Mouse (Mus musculus) CD4-positive, CD25-positive, alpha-beta regulatory T cell, adult 4 months (primary cell): ENCODE results near the gene Cib3. TPM values are rescaled to one million over a fixed set of nuclear protein-coding genes. Genes with fewer than 3 reads are reported as not detected.

Experiments
- ATAC-seq: one replicate; pipeline ENCODE4 v1.8.0; 2017
- polyA plus RNA-seq, 2 experiments: library from polyadenylated mRNA; unstranded; fragments of 100-300 nt; shearing (Covaris generic); gene quantifications; one replicate each; pipeline ENCODE4 v1.2.1; 2017

Cib3 gene
- polyA plus RNA-seq, result under 1 TPM in 1 of 2 experiments, not detected in 1; 0.46 TPM

DNA sequence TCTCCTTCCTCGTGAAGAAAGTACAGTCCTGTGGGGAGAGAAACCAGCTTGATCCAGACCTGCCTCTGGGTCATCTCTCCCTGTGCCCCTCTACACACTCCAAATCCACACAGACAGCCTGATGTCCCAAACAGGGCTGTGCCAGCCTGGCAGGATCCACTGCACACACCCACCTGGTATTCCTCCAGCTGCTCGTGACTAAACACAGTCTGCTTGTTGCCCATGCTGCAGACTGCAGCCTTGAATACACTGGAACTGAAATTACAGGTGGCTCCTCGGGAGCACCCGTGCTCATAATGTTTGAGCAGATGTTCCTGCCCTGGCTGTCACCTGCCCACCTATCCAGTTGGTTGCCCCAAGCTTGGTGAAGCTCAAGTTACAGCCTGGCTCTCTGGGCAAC lies at the start of gene Cib3:
Gene Cib3 (minus strand): TSS at position 87 of the 400 bp plus-strand sequence.
- no peak for ATAC-seq

DNA sequence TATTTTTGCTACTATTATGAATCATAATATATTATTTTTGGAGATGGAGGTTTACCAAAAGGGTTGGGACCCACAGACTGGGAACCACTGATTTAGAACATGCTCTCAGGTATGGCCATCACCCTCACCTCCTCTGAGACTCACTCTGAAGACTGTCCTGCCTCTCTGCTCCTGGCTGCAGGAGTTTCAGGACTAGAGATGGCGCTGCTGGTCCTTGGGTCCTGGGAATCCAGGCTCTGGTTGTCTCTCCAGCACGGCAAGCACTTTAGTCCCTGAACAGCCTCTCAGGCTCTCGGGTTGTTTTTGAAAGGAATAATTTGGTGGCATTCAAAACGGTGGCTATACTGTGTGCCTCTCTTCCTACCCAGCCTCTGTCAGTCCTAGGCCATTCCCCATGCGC lies 49.2 kb upstream of the Cib3 start:
- ATAC-seq, result no peak

DNA sequence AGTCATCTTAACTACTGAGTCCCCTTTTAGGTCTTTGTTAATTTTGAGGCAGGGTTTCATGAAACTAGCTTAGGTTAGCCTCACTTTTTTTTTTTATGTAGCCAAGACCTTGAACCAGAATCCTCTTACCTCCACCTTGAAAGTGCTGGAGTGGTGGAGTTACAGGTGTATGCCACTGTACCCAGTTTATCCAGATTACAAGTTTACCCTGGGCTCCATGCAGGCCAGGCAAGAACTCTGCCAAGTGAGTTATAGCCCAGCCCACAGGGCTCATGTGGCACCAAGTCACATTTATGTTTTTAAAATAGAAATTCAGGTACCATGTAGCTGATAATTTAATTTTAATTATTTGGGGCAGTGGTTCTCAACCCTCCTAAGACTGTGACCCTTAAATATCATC lies 48.8 kb upstream of the Cib3 start:
- ATAC-seq, result no peak

DNA sequence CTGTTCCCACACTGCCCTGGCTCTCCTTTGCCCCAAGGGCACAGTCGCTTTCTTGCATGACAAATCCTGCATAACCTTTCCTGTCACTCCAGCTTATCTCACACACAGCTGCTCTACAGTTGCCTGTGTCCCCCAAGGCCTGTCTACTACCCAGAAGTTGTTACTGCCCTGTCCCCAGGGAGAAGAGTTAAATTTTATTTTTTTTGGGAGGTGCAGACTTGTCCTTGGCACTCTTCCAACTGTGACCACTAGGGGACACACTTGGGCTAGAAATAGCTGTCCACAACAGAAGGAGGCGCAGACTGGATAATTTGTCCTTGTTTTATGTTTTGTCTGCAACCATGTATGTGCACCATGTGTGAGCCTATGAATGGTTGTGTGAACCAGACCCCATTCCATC lies 48.4 kb upstream of the Cib3 start:
- peak; percentile 78 for ATAC-seq

DNA sequence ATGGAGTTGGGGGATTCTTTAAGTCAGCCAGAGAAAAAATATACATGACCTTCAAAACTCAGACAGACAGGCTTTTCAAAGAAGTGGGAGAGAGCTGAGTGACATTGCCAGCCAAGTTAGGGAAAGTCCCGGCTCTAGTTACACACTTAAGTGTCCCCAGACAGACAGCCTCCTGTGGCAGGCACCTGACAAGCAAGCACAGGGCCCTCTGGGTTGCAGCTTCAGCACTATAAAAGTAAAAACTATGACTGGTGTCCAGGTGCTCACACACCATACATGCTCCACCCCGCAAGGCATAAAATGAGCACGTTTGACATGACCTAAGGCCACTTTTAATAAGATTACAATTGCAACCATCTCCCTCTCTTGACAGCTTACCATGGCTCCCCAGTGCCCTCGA lies 47.9 kb upstream of the Cib3 start:
- peak; percentile 86 for ATAC-seq

DNA sequence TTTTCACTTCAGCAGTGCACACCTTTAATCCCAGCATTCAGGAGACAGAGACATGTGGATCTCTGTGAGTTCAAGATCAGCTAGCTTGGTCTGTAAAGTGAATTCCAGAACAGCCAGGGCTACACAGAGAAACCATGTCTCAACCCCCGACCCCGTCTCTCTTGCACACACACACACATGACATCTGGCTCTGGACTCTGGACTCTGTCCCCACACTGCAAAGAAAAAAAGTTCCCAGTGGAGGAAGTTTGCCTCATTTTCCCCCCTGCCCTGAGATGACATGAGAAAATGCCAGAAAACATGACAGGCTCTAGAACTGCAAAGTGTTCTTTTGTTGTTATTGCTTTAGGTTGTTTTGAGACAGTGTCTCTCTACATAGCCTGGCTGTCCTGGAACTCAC lies 47.2 kb upstream of the Cib3 start:
- no peak for ATAC-seq

DNA sequence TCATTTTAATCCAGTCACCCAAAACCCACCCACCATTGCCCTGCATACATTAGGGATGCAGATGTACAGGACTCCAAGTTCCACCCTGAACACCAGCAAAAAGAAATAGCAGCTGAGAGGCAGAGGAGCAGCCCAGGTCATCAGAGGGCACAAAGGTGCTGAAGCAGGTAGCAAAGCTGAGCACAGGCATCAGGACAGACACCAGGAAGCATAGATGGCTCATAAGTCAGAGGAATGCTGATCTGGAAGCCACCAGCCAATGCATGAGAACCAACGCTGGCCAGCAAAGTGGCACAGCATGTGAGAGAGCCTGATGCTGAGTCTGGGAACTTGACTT lies 45.2 kb upstream of the Cib3 start:
- no peak for ATAC-seq

DNA sequence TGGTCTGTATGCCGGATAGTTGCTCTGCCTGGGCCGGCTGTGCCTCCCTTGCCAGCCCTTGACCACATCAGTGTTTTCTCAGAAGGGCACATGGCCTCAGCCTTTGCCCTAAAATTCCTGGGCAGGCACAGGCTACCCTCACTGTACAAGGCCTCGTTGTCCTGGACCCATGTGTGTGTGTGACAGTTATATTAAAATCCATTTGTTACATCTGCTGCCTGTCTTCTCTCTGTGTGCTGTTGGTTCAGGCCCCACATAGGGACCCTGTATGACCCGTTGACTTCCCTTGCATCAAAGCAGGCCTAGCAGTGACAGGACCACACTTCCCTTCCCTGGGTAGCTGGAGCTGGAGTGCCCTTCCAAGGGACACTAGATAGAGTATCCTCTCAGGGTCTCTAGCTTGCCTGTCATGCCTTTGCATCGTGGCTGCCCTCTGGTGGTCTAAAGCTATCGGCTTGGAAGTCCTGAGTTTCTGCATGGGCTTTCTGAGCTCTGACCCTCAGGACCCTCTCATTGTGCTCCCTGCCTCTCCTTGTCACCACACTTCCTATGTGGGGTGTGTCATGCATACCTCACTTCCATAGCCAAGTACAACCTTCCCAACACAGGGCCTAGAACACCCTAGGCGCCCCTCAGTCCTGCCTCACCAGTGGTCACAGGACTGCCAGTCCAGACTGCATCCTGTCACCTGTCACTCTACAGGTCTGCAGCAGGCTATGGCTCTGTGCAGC lies 44.7 kb upstream of the Cib3 start:
- ATAC-seq, result no peak

DNA sequence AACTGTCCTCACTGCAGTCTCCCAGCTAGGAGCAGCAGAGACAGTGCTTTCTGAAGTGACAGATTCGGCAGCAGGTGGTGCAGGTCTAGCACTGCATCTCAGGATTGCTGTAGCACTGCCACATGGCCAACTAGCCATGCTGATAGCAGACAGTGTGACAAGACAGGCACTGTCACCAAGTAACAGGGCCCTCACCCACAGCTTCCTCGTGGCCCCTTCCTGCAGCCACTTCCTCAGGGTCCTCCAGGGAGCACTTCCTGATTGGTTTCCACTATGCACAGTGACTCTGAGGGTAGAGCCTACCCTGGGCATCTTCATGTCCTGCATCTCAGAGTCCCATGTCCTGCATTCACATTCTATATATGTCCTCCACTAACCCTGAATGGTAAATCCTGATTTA lies 32.0 kb upstream of the Cib3 start:
- no peak for ATAC-seq

DNA sequence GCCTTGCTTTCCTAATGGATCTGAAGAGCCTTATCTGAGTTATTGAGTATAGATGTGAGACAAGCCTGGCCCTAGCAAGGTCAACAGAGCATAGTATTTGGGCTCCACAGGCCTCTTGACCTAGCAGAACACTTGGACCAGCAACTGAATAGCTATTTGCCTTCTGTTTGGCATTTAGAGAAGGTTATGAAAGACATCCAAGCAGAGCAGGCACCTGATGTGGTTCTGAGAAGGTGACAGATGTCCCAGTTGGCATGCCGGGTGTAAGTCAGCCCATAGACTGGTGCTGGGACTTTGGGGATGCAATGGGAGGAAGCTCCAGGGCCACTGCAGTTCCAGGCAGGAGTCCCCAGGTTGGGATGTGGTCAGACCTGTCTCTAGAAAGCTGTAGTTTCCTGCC lies 29.6 kb upstream of the Cib3 start:
- ATAC-seq, result no peak

DNA sequence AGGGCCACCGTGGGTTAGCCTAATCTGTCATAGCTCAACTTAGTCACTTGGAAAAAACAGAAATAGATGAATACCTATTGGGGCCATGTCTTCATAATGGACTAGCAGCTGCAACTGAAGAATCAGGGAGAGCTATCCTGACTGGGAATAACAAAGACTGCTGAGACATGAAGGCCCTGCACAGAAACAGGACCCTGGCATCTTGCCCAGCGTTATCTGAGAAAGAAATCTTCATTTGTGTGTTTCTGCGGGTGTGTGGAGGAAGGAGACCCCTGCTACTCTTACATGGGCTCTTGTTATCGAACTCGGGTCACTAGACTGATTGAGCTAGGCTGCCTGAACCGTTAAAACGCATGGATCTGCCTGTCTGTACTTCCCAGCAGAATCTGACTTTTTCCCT lies 28.3 kb upstream of the Cib3 start:
- no peak for ATAC-seq

DNA sequence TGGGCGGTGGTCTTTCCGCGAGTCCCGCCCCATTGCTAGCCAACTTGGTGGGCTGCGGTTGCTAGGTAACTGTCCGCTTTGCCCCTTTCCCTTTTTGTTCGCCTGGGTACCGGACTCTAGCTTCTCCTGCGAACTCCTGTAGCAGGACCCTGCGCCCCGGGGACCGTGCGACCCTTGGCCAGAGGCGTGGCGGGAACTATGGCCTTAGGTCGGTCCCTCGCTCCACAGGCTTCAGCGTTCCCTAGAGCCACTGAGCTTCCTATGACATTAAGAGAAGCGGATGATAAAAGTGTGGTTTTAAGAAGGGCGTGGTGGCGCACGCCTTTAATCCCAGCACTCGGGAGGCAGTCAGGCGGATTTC lies 27.7 kb upstream of the Cib3 start:
- no peak for ATAC-seq

DNA sequence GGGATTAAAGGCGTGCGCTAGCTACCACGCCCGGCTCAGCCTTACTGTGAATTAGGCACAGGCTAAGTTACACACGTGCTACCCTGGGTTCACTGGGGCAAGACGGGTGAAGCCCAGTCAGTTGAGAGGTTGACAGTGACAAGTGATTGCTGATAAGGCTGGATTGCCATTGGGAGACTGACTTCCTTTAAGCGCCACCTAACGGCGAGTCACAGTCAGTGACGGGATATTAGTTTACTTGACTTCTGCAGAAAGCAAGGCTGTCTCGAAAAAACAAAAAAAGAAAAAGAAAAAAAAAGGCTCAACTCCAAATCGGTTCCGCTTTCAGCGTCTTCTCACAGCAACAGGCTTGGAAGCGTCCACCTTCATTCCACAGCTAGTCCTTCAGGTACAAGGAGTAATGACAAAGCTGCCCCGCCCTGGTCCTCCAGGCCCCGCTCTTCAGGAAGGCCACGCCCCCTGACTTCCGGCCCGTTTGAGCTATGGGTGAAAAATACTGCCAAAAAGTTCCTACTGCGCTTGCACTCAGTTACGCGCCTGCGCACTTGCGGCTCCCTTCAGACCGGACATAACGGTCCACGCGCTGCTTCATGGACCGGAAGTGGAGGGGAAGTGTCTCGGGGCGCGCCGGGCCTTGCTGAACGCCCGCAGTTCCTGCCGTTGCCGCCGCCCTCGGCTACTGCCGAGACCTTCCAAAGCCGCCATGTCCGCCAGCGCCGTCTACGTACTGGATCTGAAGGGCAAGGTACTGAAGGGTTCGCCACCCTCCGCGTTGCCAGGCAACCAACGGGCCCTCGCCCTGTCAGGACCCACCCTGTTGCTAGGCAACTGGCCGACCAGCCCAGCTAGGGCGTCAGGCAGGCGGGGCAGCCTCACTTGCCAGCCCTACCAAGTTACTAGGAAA lies 27.1 kb upstream of the Cib3 start, which contains the start of gene Ap1m1:
Gene Ap1m1 (plus strand): TSS at position 520 of the 904 bp plus-strand sequence.
- ATAC-seq, result peak; percentile 87

DNA sequence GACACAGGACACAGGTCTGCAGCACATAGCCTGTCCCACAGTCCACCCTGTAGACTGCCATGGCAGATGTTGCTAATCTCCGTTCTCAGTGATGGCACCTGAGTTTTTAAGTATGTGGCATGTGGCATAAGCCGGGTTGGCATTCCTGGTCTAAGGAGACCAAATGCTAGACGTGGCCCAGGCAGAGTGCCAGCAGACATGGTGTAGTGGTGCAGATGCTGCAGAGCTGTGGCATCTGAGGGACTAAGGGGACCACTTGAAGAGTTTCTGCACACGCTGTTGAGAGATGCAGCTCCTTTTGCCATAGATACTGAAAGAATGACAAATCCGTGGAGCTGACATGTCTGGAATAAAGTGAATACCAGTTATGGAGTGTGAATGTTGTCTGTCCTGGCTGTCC lies 10.0 kb upstream of the Cib3 start:
- no peak for ATAC-seq

DNA sequence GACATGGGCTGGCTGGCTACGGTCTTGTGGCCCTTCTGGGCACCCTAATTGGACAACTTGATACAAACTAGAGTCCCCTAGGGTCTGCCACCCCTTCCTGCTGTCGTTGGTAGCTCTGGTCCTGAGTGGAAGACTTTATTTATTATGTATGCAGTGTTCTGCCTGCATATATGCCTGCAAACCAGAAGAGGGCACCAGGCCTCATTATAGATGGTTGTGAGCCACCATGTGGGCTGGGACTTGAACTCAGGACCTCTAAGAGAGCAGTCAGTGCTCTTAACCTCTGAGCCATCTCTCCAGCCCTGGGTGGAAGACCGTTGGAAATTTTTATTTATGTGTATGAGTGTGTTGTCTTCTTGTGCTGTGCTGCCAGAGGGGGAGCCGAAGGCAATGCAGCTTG lies 8.1 kb upstream of the Cib3 start:
- no peak for ATAC-seq

DNA sequence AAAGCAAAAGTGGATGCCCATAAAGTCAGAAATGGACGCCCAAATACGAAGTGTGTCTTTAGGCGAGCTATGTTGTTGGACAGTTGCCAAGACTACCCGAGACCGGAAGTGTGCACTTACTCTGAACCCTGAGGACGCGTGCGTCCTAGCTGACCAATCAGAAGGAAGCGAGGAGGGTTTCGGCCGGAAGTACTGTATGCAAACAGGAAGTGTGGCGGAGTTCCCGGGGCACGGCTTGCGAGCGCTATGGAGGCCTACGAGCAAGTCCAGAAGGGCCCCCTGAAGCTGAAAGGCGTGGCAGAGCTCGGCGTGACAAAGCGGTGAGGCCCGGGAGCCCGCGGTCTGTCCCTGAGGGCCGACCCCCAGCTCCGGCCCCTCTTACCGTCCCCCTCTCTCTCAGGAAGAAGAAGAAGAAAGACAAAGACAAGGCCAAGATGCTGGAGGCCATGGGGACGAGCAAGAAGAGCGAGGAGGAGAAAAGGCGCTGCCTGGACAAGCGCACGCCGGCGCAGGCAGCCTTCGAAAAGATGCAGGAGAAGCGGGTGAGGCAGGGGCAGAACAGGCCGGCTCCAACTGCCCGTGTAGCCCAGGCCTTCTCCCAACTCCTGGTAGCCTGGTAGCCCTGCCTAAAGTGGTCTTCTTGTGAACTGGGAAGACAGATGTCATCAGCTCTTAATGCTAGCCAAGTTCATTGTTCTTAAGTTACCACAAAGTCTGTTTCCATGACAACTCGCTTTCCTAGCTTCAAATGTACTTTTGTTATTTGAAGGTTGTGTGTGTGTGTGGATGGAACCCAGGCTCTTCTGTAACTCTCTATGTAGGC lies 7.1 kb upstream of the Cib3 start, which contains the start of gene Fam32a:
Gene Fam32a (plus strand): TSS at position 190 of the 823 bp plus-strand sequence.
- ATAC-seq, result peak; percentile 96

DNA sequence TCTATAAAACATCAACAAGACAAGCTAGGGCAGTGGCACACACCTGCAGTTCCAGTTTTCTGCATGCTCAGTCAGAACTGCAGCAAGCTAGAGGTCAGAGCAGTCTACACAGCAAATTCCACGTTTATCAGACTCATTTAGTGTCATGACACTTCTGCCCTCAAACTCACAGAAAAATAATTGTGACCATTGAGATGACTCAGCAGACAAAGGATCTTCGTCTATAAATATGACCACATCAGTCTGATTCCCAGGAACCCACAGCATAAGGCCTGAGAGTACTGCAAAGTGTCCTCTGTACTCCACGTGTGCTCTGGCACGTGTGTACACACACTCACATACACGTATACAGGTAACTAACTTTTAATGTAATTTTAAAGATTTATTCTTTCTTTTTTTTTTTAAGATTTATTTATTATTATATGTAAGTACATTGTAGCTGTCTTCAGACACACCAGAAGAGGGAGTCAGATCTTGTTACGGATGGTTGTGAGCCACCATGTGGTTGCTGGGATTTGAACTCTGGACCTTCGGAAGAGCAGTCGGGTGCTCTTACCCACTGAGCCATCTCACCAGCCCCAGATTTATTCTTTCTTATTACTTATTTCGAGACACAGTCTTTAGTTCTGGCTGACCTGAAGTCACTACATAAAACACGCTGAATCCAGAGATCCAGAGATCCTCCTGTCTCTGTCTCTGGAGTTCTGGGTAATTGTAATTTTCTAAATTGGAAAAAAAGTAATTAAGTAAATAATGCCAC lies 6.3 kb upstream of the Cib3 start:
- ATAC-seq, result no peak

DNA sequence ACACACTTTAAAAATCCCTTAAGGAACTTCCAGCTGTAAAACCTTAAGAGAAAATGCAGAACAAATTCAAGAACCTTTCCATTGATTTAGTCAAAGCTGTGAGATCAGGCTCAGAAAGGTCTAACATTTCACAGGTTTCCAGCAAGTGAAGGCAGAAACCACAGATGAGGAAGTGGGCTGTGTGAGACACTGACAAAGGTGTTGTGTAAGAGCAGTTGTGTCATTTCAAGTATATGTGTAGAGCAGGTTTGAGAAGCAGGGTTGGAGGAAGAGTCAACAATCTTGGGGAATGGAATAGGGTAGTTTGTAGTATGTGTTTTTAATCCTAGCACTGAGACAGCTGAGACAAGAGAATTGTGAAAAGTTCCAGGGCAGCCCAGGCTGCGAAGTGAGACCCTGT lies 3.2 kb upstream of the Cib3 start:
- ATAC-seq, result peak; percentile 59

DNA sequence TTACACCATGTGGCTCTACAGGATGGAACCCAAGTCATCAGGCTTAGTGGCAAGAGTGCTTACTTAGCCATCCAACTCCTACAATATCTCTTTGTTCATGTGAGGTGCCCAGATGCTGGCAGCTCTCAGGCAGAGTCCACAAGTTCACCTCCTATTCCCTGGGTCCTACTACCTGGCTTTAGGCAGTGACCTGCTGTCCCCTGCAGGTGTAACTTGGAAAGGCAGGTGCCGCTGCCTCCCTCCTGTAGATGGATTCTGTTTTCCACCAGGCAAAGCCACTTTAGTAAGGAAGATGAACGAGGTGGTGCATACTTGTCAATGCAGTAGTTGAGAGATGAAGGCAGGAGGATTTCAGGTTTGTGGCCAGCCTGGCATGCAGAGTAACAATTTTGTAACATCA lies 2.4 kb upstream of the Cib3 start:
- ATAC-seq, result no peak

DNA sequence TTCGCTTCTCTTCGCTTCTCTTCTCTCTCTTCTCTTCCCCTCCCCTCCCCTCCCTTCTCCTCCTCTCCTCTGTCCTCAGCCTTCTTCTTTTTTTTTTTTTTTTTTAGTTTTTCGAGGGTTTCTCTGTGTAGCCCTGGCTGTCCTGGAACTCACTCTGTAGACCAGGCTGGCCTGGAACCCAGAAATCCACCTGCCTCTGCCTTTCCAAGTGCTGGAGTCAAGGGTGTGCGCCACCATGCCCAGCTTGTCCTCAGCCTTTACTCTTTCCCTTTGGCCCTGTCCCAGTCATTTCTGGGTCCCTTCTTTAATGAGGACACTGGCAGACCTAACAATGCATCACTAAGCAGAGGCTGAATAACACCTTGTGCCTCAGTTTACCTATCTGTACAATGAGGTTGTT lies 899 bp upstream of the Cib3 start, which contains the start of gene Gm11034:
Gene Gm11034 (minus strand): TSS at position 101 of the 400 bp plus-strand sequence.
- ATAC-seq, result no peak

DNA sequence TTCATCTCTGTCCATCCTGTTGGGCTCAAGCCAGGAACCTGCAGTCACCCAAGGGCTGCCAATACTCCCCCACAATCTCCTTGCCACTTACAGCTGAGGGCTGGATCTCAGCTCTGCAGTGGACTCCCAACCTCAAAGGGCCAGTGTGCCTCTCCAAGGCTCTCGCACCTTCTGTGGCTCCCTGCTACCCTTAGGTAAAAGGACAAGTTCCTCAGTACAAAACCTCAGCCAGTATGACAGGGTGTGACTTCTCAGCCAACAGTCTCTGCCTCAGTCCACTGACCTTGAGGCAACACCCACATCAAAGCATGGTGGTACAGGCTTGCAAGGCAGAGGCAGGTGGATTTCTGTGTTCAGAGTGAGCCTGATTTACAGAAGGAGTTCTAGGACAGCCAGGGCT lies 791 bp downstream of the Cib3 start:
- no peak for ATAC-seq

DNA sequence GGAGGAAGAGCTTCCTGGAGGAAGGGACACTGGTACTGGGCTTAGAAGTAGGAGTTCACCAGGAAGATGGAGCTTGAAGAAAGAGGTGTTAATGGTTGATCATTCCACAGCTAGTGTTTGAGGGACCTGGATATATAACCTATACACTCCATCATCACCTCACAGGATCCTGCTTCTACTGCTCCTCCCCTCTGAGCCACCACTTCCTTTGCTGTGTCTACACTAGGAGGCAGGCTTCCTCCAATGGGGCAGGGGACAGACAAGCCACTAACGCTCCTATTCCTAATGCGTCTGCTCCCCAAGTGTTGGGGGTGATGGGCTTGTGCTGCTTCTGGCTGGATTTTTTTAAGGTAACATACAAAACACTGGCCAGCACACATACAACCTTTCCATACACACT lies 1.9 kb downstream of the Cib3 start:
- ATAC-seq, result no peak
